Mouse (Mus musculus) spleen, adult 12 weeks (tissue): ENCODE results near the gene Lrrc36.

Source experiments
- DNase-seq: peaks from one replicate; pipeline ENCODE4 v3.0.0; 2022; ENCODE audit warnings: low spot score

The Lrrc36 gene

DNA sequence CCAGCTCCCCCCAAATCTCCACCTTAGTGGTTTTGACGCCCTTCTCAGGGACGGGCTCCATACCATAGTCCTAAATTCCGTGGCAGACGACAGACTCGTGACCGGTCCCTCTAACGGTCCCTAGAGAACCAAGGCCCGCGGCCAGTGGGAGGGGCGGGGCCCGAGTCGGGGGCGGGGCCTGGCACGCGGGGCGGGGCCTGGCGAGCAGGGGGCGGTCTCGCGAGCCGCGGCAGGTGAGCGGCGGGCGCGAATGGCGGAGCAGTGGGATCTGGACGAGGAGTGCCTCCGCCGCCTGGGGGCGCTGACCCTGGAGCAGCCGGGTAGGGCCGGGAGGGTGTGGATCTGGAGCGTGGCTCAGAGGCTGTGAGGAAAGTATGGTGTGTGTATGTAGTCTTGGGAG, at the start of gene Lrrc36, which contains the start of gene Kctd19:
Gene Lrrc36 (plus strand): TSS at position 181 of the 400 bp plus-strand sequence.
Gene Kctd19 (minus strand): TSS at position 112 of the 400 bp plus-strand sequence.
- DNase-seq: peak; percentile 29

DNA sequence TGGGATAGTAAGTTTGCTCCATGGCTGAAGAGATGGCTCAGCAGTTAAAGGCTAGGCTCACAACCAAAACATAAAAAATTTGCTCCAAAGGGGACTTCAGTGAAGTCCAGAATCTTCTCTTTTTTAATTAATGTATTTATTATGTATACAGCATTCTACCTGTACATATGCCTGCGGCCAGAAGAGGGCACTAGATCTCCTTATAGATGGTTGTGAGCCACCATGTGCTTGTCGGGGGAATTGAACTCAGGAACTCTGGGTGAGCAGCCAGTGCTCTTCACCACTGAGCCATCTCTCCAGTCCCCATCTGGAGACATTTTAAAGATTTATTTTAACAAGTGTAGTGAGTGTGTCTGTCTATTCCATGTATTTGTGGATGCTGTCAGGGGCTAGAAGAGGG, 46.3 kb upstream of the Lrrc36 start:
- no peak for DNase-seq

DNA sequence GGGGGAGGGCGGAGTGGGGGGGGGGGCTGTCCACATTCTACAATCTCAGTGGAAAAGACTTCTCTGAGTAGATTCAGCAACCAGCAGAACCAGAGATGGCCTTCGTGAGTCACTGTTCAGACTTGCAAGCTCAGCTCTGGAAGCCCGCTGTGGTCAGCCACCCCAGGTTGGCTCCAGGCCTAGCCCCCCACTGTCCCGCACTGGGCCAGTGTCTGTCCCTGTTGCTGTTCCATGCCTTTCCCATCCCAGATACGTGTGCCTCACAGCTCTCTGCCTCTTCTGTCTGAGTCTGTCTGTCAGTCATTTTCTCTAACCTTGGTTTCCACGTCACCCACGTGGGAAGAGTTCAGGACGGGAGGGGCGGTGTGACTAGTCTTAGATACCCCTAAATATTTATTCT, 40.9 kb upstream of the Lrrc36 start:
- no peak for DNase-seq

DNA sequence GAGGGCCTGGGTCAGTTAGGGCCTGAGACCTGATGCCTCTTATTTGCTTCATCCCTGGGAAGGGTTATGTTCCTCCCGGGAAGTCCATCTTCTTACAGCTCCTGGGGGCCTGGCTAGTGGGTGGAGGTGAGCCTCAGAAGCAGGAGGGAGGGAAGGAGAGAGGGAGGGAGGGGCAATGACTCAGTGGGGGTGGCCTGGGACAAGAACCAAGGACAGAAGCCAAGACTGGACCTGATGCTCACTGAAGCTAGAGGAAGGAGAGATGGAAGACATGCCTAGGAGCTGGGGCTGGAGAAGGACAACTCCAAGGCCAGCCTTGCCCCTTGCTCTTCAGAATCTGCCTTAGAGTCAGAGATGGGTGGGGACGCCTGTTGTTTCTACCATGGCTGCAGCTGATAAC, 40.3 kb upstream of the Lrrc36 start, which contains the start of gene Plekhg4:
Gene Plekhg4 (plus strand): TSS at position 243 of the 400 bp plus-strand sequence.
- no peak for DNase-seq

DNA sequence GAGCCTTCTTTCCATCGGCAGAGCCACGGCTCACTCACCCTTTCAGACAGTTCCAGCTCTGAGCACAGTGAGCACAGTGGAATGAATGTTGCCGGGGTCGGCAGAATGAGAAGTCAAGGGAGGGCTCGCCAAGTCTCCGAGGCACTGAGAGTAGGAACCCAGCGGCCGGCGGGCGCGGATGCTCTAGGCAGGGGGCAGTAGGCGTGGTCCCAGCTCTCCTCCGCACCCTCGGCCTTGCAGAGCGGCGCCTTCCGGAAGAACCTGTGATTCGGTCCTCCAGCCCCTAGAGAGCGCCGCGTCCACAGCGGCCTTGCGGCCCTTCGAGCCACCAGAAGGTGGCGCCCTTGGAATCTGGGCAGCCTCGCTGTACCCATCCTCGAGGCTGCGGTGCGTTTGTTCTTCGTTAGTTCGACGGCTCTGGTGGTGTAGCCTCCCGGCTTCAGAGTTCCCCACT, 38.8 kb upstream of the Lrrc36 start:
- DNase-seq: peak; percentile 25

DNA sequence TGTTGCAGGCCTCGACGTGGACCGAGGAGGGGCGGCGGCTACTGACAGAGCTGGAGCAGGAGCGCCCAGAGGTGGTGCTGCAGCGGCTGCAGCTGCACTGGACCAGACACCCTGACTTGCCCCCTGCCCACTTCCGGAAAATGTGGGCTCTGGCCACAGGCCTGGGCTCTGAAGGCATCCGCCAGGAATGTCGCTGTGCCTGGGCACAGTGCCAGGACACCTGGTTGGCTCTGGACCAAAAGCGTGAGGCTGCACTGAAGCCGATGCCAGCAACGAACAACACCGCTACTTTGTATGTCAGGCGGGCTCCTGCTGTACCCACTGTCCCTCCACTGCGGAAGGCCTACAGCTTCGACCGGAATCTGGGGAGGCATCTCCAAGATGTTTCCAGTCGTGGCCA, 34.7 kb upstream of the Lrrc36 start:
- no peak for DNase-seq

DNA sequence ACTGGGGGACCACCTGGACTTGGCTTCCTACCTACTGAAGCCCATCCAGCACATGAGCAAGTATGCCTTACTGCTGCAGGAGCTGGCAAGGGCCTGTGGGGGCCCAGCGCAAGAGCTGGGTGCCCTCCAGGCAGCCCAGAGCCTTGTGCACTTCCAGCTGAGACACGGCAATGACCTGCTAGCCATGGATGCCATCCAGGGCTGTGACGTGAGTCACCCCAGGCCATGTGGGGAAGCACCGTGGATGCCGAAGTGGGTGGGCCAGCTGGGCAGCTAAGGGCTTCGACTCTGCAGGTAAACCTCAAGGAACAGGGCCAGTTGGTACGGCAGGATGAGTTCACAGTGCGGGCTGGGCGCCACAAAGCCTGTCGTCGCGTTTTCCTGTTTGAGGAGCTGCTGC, 33.1 kb upstream of the Lrrc36 start:
- no peak for DNase-seq

DNA sequence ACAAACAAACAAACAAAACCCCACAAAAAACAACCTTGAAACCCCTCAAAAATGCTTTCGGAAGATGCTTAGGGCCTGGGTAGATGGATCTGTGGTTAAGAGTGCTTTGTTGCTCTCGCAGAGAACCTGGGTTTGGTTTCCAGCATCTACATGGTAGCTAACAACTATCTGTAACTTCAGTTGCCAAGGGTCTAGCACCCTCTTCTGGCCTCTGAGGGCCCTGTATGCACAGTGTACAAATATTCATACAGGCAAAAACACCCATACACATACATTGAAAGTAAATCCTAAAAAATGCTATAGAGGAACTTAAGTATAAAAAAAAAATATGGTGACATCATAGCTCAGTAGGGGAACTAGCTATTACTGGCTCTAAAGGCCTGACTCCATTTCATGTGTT, 29.3 kb upstream of the Lrrc36 start:
- no peak for DNase-seq

DNA sequence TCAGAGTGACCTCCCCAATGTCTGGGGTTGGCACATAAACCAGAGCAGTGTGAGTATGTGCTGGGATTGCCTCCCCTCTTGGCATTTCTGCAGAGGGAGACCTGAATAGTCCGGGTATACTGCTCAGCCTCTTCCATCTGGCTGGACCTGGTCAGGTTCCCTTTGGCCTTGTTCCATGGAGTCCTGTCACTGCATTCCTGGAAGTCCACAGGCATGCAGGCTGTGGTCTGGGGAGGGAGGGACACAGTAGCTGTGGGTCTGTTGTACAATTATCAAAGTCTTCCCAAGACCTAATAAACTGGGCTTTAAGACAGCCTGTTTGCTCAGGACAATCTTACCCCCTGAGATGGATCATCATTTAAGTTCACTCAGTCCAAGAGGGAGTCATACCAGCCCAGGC, 26.2 kb upstream of the Lrrc36 start:
- no peak for DNase-seq

DNA sequence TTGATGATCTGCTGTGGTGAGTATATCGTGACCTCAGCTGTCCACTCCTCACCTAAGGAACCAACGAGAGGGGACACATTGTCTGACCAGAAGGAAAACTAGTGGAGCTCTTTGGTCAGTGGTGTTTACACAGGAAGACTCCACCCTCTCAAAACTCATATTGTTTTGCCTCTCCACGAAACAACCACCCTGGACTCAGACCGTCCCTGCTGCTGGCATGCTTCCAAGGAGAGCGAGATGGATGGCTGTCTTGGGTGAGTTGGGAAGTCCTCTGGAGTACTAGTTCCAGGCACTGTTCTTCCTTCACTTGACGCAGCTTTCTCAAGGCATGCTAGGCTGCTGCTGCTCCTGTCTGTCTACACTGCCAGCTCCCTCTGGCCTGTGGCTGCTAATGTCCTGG, 24.3 kb upstream of the Lrrc36 start:
- no peak for DNase-seq

DNA sequence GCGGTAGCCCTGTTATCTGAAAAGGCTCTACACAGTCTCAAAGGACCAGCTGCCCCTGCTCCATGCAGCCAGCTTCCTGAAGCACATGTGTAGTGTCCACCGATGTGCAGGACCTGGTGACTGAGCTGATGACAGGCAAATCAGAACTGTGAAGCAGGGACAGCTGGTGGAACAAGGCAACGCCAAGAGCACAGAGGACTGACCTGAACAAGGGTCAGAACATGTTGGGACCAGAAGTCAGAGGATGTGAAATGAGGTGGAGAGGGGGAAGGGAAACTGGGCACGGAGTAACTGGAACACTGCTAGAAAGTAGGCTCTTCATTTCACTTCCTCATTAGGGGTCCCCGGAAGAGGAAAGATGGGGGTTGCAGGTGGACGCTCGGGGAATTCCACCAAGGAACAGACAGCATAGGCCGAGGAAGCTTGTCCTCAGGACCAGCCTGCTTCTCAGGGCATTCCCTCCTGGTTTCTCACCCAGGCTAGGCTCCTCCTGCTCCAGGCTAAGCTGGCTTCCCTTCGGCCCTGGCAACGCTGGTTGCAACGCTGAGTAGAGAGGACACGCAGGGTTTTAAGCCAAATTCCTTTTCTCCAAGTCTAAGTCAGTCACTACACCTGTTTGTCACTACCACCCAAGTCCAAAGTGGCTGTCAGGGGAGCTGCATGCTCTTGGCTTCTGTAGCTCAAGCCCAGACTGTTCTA, 20.1 kb upstream of the Lrrc36 start:
- DNase-seq: no peak

DNA sequence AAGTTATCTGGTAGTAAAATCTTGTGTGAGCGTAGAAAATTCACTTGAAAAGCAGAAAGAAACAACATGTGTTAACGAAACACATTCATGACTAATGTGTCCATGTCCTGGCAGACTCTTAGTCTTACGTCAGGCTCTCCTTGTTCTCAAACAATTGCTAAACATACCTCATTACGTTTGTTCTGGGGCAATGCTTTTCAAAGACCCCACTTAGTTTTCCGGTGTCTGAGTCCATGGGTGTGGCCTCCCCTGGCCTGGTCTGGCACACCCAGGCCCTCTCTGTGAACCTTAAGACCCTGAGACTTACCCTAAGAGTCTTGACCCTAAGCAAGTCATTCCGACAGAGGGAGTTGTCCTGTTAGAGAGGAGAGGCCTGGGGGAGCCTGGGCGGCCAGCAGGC, 19.5 kb upstream of the Lrrc36 start:
- DNase-seq: no peak

DNA sequence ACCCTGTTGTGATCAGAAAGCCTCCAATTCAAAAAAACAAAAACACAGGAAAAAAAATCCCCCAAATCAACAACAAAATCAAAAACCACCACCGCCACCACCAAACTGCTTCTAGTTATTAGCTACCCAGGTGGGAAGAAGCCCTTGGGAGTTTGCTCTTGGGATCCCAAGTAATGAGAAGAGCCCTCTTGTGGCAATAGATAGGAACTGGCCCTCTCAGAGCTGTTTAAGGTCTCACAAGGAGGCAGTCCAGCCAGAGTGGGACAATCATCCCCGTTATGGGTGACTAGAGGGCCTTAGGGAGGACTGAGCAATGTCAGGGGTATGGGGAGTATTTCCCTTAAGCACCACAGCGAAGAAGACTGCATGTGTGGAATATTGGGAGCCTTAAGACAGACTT, 15.6 kb upstream of the Lrrc36 start:
- no peak for DNase-seq

DNA sequence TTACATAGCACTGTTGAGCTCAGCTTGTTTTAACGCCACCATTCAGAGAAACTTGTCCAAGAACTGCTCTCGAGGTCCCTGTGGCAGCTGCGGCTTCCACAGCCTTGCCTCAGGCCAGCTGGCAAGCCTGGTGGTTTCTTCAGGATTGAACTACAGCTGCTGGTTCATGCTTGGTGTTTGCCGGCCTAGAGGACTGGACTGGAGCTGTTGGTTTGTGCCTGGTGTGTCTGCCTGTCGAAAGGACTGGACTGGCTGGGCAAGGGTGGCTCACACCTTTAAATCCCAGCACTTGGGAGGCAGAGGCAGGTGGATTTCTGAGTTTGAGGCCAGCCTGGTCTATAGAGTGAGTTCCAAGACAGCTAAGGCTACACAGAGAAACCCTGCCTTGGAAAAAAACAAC, 13.4 kb upstream of the Lrrc36 start:
- DNase-seq: no peak

DNA sequence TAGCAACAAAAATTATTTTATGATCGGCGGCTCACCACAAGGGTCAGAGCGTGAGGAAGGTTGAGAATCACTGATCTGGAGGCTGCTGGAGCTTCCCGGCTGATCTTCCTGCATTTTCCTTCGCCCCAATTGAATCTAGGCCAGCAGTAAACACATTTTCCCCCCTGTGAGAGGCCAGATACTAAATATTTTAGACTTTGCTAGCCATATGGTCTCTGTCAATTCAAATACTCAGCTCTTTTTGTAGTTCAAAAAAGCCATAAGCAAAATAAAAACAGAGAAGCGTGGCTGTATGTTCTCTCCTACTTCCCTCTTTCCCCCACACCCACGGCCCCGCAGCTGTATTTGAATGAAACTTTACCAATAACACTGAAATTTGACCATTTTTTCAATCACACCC, 9.9 kb upstream of the Lrrc36 start:
- DNase-seq: no peak

DNA sequence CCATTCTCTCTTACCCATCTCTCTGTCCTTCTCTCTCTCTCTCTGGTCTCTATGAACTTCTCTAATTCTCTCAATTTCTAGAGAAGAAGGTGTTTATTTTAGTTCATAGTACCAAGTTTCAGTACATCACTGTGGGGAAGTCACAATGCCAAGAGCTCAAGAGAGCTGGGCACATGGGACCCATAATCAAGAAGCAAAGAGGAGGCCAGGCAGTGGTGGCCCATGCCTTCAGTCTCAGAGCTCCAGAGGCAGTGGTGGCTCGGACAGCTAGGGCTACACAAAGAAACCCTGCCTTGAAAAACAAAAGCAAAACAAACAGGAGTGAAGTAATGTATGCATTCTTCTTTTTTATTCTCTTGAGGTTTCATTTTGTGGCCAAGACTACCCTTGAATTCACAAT, 8.9 kb upstream of the Lrrc36 start:
- DNase-seq: no peak

DNA sequence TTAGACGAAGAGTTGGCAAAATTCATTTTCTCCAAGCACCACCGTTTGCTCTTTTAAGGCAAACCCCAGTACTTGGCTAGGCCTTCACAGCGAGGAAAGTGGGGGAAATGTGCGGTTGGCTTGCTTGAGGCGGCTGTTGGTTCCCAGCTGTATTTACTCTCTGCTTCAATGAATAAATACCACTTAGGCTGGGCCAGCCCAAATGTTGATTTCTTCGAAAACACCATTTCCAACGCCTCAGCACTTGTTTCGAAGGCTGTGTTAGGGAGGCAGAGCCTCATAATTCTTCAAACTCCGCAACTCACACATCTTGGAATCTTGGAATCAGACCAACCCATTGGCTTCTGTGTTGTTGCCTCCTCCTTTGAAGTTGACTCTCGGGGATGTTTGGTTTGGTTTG, 7.0 kb upstream of the Lrrc36 start:
- DNase-seq: no peak

DNA sequence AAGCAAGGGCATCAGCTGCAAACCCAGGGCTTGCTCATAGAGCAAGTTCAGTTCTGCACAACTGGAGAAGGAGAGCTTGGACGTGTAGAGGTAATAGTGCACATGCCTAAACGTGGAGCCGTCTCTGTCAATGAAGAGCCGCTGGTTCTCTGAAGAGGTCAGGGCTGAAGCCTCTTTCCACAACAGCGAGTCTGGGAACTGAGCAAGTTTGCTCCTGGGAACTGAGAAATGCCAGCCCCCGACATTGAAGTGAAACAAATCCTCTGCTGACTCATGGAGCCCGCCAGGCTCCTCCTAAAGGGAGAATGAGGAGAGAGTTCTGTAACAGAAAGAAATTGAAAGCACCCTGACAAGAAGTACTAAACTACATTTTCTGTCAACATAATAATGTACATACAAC, 5.0 kb upstream of the Lrrc36 start:
- DNase-seq: no peak

DNA sequence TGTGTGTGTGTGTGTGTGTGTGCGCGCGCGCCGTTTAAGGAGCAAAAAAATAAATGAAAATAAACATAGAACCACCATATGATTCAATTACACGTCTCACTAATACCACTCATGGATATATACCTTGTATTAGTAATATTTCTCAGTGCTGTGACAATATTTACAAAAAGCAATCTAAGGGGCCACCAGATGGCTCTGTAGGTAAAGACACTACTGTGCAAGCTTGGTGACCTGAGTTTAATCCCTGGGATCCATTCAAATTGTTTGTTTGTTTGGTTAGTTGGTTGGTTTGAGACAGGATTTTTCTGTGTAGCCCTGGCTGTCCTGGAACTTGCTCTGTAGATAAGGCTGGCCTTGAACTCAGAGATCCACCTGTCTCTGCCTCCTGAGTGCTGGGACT, 3.4 kb upstream of the Lrrc36 start:
- DNase-seq: no peak

DNA sequence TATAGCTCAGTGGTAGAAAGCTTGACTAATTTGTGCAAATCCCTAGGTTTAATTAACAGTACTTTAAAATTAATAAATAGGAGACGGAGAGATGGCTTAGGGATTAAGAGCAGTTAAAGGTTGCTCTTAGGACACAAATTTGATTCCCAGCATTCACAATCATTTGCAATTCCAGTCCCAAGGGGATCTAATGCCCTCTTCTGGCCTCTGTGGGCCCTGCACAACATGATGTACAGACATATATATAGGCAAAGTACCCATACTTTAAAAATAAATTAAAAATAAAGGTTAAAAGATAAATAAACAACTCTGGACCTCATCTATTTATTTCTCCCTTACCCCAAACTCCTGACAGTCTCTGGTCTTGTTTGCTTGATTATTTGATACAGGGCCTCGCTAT, 5.6 kb downstream of the Lrrc36 start:
- no peak for DNase-seq

DNA sequence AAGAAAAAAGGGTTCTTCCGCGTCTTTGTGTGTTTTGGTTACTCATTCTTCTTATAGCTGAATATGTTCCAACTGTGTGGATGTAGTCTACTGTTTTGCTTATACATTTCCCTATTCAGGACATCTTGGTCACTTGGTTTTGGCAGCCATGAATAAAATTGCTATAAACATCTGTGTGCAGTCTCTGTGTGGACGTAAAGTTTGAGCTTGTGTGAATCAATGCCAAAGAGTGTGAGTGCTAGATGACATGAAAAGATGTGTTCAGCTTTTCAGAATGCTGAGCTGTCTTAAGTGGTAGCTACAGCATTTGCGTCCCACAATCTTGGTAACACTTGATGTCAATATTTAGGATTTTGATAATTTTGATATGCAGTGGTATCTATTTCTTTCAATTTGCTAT, 6.4 kb downstream of the Lrrc36 start:
- DNase-seq: no peak

DNA sequence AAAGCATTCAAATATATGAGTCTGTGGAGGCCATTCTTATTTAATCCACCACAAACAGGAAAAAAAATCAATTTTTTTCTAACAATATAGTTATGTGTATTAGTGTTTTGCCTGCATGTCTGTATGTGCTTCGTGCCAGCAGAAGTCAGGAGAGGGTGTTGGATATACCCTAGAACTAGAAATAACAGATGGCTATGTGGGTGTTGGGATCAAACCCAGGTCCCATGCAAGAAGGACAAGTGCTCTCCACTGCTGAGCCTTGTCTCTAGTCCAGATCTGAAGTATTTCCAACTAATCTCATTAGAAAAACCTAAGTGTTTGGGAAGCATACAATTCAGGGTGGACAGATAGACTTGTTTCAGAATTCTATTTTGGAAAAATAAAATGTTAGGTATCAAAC, 8.6 kb downstream of the Lrrc36 start:
- DNase-seq: no peak

DNA sequence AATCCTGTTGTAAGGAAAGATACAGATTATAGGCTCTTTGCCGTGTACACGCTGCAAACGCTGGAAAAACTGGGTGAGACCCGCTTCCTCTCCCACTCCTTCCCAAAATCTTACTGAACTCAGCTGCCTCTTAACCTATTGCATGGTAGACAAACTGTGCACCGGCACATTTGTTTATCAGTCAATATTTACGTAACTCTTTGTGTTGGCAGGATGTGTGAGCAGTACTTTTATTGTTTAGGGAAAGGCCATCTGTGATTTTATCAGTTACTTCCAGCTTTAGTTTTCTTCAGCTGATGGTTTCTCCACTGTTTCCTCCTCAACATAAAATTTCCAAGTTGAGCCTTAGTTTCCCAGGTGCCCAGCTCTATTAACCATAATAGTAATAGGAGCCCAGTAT, 13.5 kb downstream of the Lrrc36 start:
- no peak for DNase-seq

DNA sequence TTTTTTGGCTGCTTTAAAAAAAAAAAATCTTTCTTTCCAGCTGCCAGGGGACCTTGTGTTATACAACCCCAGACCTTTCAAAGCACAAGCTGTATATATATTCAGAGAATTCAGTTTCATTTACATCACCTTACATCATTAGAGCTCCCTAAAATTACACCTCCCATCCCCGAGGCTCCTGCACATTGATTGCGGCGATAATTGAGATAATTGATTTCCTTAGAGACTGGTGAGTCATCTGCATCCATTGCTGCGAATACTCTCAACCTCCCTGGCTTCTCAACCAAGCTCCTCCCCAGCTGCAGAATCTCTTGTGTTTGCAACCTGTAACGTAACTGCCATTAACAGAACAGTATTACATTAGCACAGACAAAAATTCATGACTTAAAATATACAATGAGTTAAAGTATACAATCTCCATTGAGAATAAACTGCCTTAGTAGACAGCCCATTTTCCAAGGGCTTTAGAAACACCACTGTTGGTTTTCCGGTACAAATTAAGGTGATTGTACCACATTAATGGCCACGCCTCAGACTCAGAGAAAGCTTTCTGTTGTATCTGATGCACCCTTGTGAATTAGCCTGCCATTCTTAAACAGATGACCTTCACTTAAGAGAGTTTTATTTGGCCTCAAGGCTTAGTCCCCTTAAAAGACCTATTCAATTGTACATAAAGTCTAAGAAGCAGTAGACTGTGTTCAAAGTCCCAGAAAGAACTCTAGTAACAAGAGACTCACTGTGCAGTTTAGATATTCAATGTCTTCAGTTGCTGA, 18.6 kb downstream of the Lrrc36 start:
- no peak for DNase-seq
